21 mouse cellular contexts compared by ENCODE assay signal in genomic region chr7:139293350-139293749, GRCm38 (mm10). TPM values are rescaled to one million over a fixed set of nuclear protein-coding genes. Genes with fewer than 3 reads are reported as not detected.
DNase-seq lines count a peak whose midpoint lies in the region; ATAC-seq and TF ChIP-seq lines count a peak whose summit lies in the region.
"Had no signal": no experiment of that assay in that cellular context is flagged by ENCODE, and none has a peak within 500 bp of the region (broad histone marks: within the 10 kb centered on the region; RNA-seq: fewer than 3 reads in every experiment).

No protein-coding gene starts in this region.

- 52% methylated on average over 4 of the region's 4 CpGs for WGBS in intestine, postnatal 0 days
- 66% methylated on average over 4 of the region's 4 CpGs for WGBS in intestine, embryonic 15.5 days
- WGBS in lung, embryonic 14.5 days = 52% methylated on average over 4 of the region's 4 CpGs

- no peaks in the 10 kb centered on the region for H3K9me3 ChIP-seq in intestine, postnatal 0 days (ENCODE audit: control insufficient read depth)
- H3K9me3 ChIP-seq in intestine, embryonic 15.5 days = no peaks in the 10 kb centered on the region
- H3K9me3 ChIP-seq in lung, embryonic 14.5 days (ENCODE audit: low read depth, low read length) = no peaks in the 10 kb centered on the region
- H3K9me3 ChIP-seq: embryonic facial prominence, embryonic 12.5 days; forebrain, embryonic 12.5 days; heart, embryonic 10.5 days; hindbrain, embryonic 10.5 days had no signal

- no peak for ATAC-seq in intestine, postnatal 0 days
- ATAC-seq in intestine, embryonic 15.5 days = no peak
- ATAC-seq in lung, embryonic 14.5 days (ENCODE audit: insufficient read depth) = 0 out of 2 replicates have a peak, but pooled peaks have one; percentile 15
- ATAC-seq: forebrain, embryonic 16.5 days had no signal

- no peak overlapping the region for H3K9ac ChIP-seq in intestine, postnatal 0 days (ENCODE audit: low read depth, low read length)
- H3K9ac ChIP-seq in intestine, embryonic 15.5 days = no peak overlapping the region
- H3K9ac ChIP-seq in lung, embryonic 14.5 days = no peak overlapping the region
- H3K9ac ChIP-seq: embryonic facial prominence, embryonic 12.5 days; forebrain, embryonic 12.5 days; hindbrain, embryonic 14.5 days had no signal

- H3K4me1 ChIP-seq in intestine, postnatal 0 days (replicated peaks; ENCODE audit: control insufficient read depth, insufficient read depth, low read length) = no peaks in the 10 kb centered on the region
- peaks cover 11% of the 10 kb centered on the region for H3K4me1 ChIP-seq in intestine, embryonic 15.5 days (replicated peaks)
- H3K4me1 ChIP-seq in lung, embryonic 14.5 days (ENCODE audit: insufficient read depth) = peaks cover 18% of the 10 kb centered on the region
- H3K4me1 ChIP-seq: forebrain, embryonic 12.5 days had no signal

- no peak overlapping the region for H3K27ac ChIP-seq in intestine, postnatal 0 days (ENCODE audit: low read depth, low read length)
- no peak overlapping the region for H3K27ac ChIP-seq in intestine, embryonic 15.5 days
- peak overlapping the region; percentile 71; the same call in 1 of the 2 replicates for H3K27ac ChIP-seq in lung, embryonic 14.5 days (ENCODE audit: low read depth)
- H3K27ac ChIP-seq: embryonic facial prominence, embryonic 12.5 days; forebrain, embryonic 12.5 days; heart, embryonic 10.5 days; hindbrain, embryonic 10.5 days; hindbrain, embryonic 14.5 days had no signal

- no peak overlapping the region for H3K4me3 ChIP-seq in intestine, postnatal 0 days (ENCODE audit: low read depth, low read length)
- no peak overlapping the region for H3K4me3 ChIP-seq in intestine, embryonic 15.5 days (replicated peaks)
- H3K4me3 ChIP-seq in lung, embryonic 14.5 days (ENCODE audit: low read depth, low read length) = no peak overlapping the region
- H3K4me3 ChIP-seq: embryonic facial prominence, embryonic 12.5 days; forebrain, embryonic 12.5 days; heart, embryonic 10.5 days; hindbrain, embryonic 10.5 days had no signal

- TF ChIP-seq CTCF in intestine, postnatal 0 days (IDR thresholded peaks at IDR 0.05; ENCODE audit: low read depth) = 0 out of 2 replicates have a peak, but pooled peaks have one; percentile 15
- TF ChIP-seq CTCF in lung, embryonic 14.5 days (IDR thresholded peaks at IDR 0.05; ENCODE audit: low read depth) = peak; percentile 49

- H3K36me3 ChIP-seq in intestine, postnatal 0 days (ENCODE audit: control insufficient read depth, insufficient read depth) = no peaks in the 10 kb centered on the region
- H3K36me3 ChIP-seq in intestine, embryonic 15.5 days = no peaks in the 10 kb centered on the region
- no peaks in the 10 kb centered on the region for H3K36me3 ChIP-seq in lung, embryonic 14.5 days (ENCODE audit: insufficient read depth)
- H3K36me3 ChIP-seq: embryonic facial prominence, embryonic 12.5 days; forebrain, embryonic 12.5 days; heart, embryonic 10.5 days; hindbrain, embryonic 10.5 days had no signal

- no peak overlapping the region for H3K4me2 ChIP-seq in intestine, postnatal 0 days (replicated peaks; ENCODE audit: low read depth)
- no peak overlapping the region for H3K4me2 ChIP-seq in intestine, embryonic 15.5 days (replicated peaks)
- H3K4me2 ChIP-seq in lung, embryonic 14.5 days = no peak overlapping the region
- H3K4me2 ChIP-seq: embryonic facial prominence, embryonic 12.5 days; forebrain, embryonic 12.5 days; hindbrain, embryonic 14.5 days had no signal

- H3K27me3 ChIP-seq in intestine, postnatal 0 days (replicated peaks; ENCODE audit: control insufficient read depth, insufficient read depth, low read length) = no peaks in the 10 kb centered on the region
- no peaks in the 10 kb centered on the region for H3K27me3 ChIP-seq in intestine, embryonic 15.5 days (replicated peaks)
- H3K27me3 ChIP-seq in lung, embryonic 14.5 days (ENCODE audit: insufficient read depth, low read length) = no peaks in the 10 kb centered on the region
- H3K27me3 ChIP-seq: embryonic facial prominence, embryonic 12.5 days; forebrain, embryonic 12.5 days had no signal

- peak; percentile 59 for DNase-seq in lung, embryonic 14.5 days
- no peak for DNase-seq in lung, postnatal 10 days
- peak; percentile 42 for DNase-seq in lung, postnatal 36 days
- DNase-seq in lung, postnatal 4 days = no peak
- no peak for DNase-seq in right cerebral cortex, postnatal 10 days (ENCODE audit: low spot score in 2 of 2)
- DNase-seq: adrenal gland, adult 8-10 months; adrenal gland, postnatal 36 days; cerebellum, adult 2 months; cerebellum, postnatal 10 days; embryo, embryonic 11 days; gastrocnemius, postnatal 10 days; heart, adult 18-20 months; heart, postnatal 14 days had no signal

RNA-seq across cellular contexts. Expression of gene Pwwp2b, which starts 45.1 kb away (rescaled TPM):
- 12.9 and 16.6 TPM in 2 replicates for polyA plus RNA-seq in intestine, postnatal 0 days (2015; fragmentation: Nextera tagmentation; extraction: Ambion mirVana)
- polyA plus RNA-seq in intestine, embryonic 15.5 days (2015; fragmentation: Nextera tagmentation; extraction: Ambion mirVana) = 20.3 and 21.4 TPM in 2 replicates
- polyA plus RNA-seq in lung, embryonic 14.5 days (2014; fragmentation: Nextera tagmentation; extraction: Ambion mirVana) = 13.1 and 13.5 TPM in 2 replicates

Comparison
In these comparisons a context has a peak if more than half of its experiments do, and no peak if none do; other contexts are left out.
1. DNase-seq: peak in lung, embryonic 14.5 days (single experiment) and lung, postnatal 36 days (single experiment); none in lung, postnatal 10 days (single experiment), lung, postnatal 4 days (0 of 2) and right cerebral cortex, postnatal 10 days (0 of 2).